Mouse (Mus musculus) cortical plate, adult 2 months (tissue): Measurements from ENCODE around the gene Vmn1r1.
"Not testable (repeated sequence)": the region's sequence is repeated elsewhere in the genome, so short reads cannot be mapped to it uniquely, and the experiment has no call there.

ENCODE experiments used
- CTCF ChIP-seq: fragments of 200-500 bp; IDR thresholded peaks from 2 replicates; pipeline ENCODE4 v1.5.1; 2011; ENCODE audit warnings: mild to moderate bottlenecking, control low read depth, low read length; ENCODE audit not compliant: insufficient read depth; ENCODE audit errors: extremely low read depth
- POLR2A ChIP-seq: fragments of 200-500 bp; IDR thresholded peaks from 2 replicates; pipeline ENCODE4 v1.6.1; 2011; ENCODE audit warnings: mild to moderate bottlenecking, low read length, control low read depth; ENCODE audit not compliant: insufficient read depth; ENCODE audit errors: extremely low read depth

DNA sequence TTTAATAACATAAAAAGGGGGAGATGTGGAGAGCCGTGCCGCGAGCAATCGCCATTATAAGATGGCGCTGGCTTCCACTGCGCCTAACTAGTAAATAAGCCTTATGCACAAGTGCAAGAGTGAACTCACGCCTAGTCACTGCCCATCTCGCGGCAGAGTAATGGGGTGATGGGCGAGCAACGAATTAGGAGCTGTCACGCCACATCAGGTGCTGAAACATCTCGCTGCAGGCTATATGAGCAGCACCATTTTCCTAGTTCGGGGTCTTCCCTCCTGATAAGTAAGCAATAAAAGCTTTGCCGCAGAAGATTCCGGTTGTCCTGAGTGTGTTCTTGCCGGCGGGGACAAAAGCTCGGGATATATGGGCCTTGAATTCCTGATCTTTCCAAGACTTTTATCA, 12.7 kb upstream of the Vmn1r1 start:
- not testable (repeated sequence) for TF ChIP-seq CTCF, POLR2A
